Mouse (Mus musculus) macrophage (primary cell): ENCODE measurements around the gene Adpgk. TPM values are rescaled to one million over a fixed set of nuclear protein-coding genes. Genes with fewer than 3 reads are reported as not detected.

Source experiments
- H3K27ac ChIP-seq: fragments of 350-480 bp; formaldehyde crosslinking; 2 replicates; pipeline ENCODE4 v1.9.0; 2021
- H3K36me3 ChIP-seq: fragments of 350-480 bp; formaldehyde crosslinking; 2 replicates; pipeline ENCODE4 v1.9.0; 2021; ENCODE audit errors: inconsistent target
- H3K4me3 ChIP-seq: fragments of 350-480 bp; formaldehyde crosslinking; 2 replicates; pipeline ENCODE4 v1.9.0; 2021; ENCODE audit errors: inconsistent target
- H3K79me2 ChIP-seq: fragments of 350-480 bp; formaldehyde crosslinking; 2 replicates; pipeline ENCODE4 v1.9.0; 2021; ENCODE audit errors: inconsistent target
- WGBS: methylation state at CpG from one replicate; pipeline ENCODE4 v1.1.7; 2026; ENCODE audit warnings: inconsistent platforms; ENCODE audit not compliant: missing documents; 5-methylcytosine and 5-hydroxymethylcytosine counted together
- polyA plus RNA-seq: library from polyadenylated mRNA; stranded (reverse); fragments of 250-400 nt; gene quantifications from 3 replicates; pipeline ENCODE4 v1.2.4, GENCODE M21; 2018; ENCODE audit warnings: inconsistent platforms

Gene Adpgk
- polyA plus RNA-seq, 1 experiment from 2014 or later, result 18.2 TPM

GRCm38 (mm10) chr9:59278694-59279093 lies 12.7 kb upstream of the Adpgk start:
- H3K4me3 ChIP-seq, result no peak overlapping the region
- WGBS, result 91% methylated on average over 5 of the region's 5 CpGs
- no peaks in the 10 kb centered on the region for H3K79me2 ChIP-seq
- no peak overlapping the region for H3K27ac ChIP-seq
- no peaks in the 10 kb centered on the region for H3K36me3 ChIP-seq

- Histone ChIP-seq H3K79me2 (no peaks in the 10 kb centered on the region), H3K36me3 (no peaks in the 10 kb centered on the region), H3K27ac (no peak overlapping the region), H3K4me3 (no peak overlapping the region)
- 54% methylated on average over 3 of the region's 5 CpGs for WGBS
Observed at GRCm38 (mm10) chr9:59280888-59281287, 10.5 kb upstream of the Adpgk start.

GRCm38 (mm10) chr9:59281871-59282682 lies 9.3 kb upstream of the Adpgk start:
- Histone ChIP-seq H3K4me3 (no peak overlapping the region), H3K27ac (no peak overlapping the region), H3K79me2 (no peaks in the 10 kb centered on the region), H3K36me3 (no peaks in the 10 kb centered on the region)
- WGBS, result 22% methylated on average over 18 of the region's 27 CpGs

GRCm38 (mm10) chr9:59282683-59282986 lies 8.7 kb upstream of the Adpgk start:
- Histone ChIP-seq H3K36me3 (no peaks in the 10 kb centered on the region), H3K27ac (no peak overlapping the region), H3K4me3 (no peak overlapping the region), H3K79me2 (no peaks in the 10 kb centered on the region)
- 57% methylated on average over 7 of the region's 7 CpGs for whole genome bisulfite sequencing

GRCm38 (mm10) chr9:59285614-59286013 lies 5.7 kb upstream of the Adpgk start:
- WGBS, result 90% methylated on average over 6 of the region's 6 CpGs
- H3K4me3 ChIP-seq, result no peak overlapping the region
- H3K79me2 ChIP-seq, result no peaks in the 10 kb centered on the region
- H3K36me3 ChIP-seq, result no peaks in the 10 kb centered on the region
- no peak overlapping the region for H3K27ac ChIP-seq

- Histone ChIP-seq H3K4me3 (no peak overlapping the region), H3K79me2 (peaks cover 6% of the 10 kb centered on the region), H3K36me3 (no peaks in the 10 kb centered on the region), H3K27ac (no peak overlapping the region)
- WGBS, result 41% methylated on average over 5 of the region's 5 CpGs
Observed at GRCm38 (mm10) chr9:59288058-59288457, 3.3 kb upstream of the Adpgk start.

GRCm38 (mm10) chr9:59288685-59289410 lies 2.5 kb upstream of the Adpgk start:
- Histone ChIP-seq H3K36me3 (no peaks in the 10 kb centered on the region), H3K27ac (no peak overlapping the region)
- WGBS, result 78% methylated on average over 3 of the region's 3 CpGs

GRCm38 (mm10) chr9:59289529-59290115 lies 1.7 kb upstream of the Adpgk start:
- Histone ChIP-seq H3K4me3 (no peak overlapping the region), H3K79me2 (peaks cover 10% of the 10 kb centered on the region), H3K27ac (no peak overlapping the region), H3K36me3 (no peaks in the 10 kb centered on the region)
- WGBS, result 72% methylated on average over 6 of the region's 6 CpGs

More at GRCm38 (mm10) chr9:59288685-59289410, 2.5 kb upstream of the Adpgk start:
- Histone ChIP-seq H3K79me2 (peaks cover 10% of the 10 kb centered on the region), H3K4me3 (no peak overlapping the region)

- Histone ChIP-seq H3K4me3 (peak overlapping the region; percentile 69), H3K27ac (peak overlapping the region; percentile 40), H3K36me3 (no peaks in the 10 kb centered on the region), H3K79me2 (peaks cover 10% of the 10 kb centered on the region)
- WGBS, result under 1% methylated on average over 49 of the region's 50 CpGs
Observed at GRCm38 (mm10) chr9:59291688-59292492, 532 bp downstream of the Adpgk start.

- peaks cover 10% of the 10 kb centered on the region for H3K79me2 ChIP-seq
- no peaks in the 10 kb centered on the region for H3K36me3 ChIP-seq
- peak overlapping the region; percentile 69 for H3K4me3 ChIP-seq
- 40% methylated on average over 1 of the region's 3 CpGs for WGBS
- H3K27ac ChIP-seq, result peak overlapping the region; percentile 40
Observed at GRCm38 (mm10) chr9:59292493-59292875, 1.1 kb downstream of the Adpgk start.

GRCm38 (mm10) chr9:59296419-59296818 lies 5.1 kb downstream of the Adpgk start:
- Histone ChIP-seq H3K4me3 (no peak overlapping the region), H3K27ac (no peak overlapping the region), H3K36me3 (peaks cover 6% of the 10 kb centered on the region), H3K79me2 (peaks cover 10% of the 10 kb centered on the region)
- 90% methylated on average over 1 of the region's 2 CpGs for WGBS

GRCm38 (mm10) chr9:59307890-59308289 lies 16.5 kb downstream of the Adpgk start:
- Histone ChIP-seq H3K79me2 (no peaks in the 10 kb centered on the region), H3K36me3 (peaks cover 19% of the 10 kb centered on the region; the same call in 1 of the 2 replicates), H3K27ac (no peak overlapping the region), H3K4me3 (no peak overlapping the region)
- WGBS, result 88% methylated on average over 2 of the region's 2 CpGs

GRCm38 (mm10) chr9:59310582-59311283 lies 19.4 kb downstream of the Adpgk start:
- H3K4me3 ChIP-seq, result no peak overlapping the region
- H3K27ac ChIP-seq, result no peak overlapping the region
- 95% methylated on average over 8 of the region's 8 CpGs for WGBS
- H3K79me2 ChIP-seq, result no peaks in the 10 kb centered on the region
- peaks cover 32% of the 10 kb centered on the region; the same call in 1 of the 2 replicates for H3K36me3 ChIP-seq

GRCm38 (mm10) chr9:59311284-59311670 lies 19.9 kb downstream of the Adpgk start:
- Histone ChIP-seq H3K36me3 (peaks cover 32% of the 10 kb centered on the region; the same call in 1 of the 2 replicates), H3K4me3 (no peak overlapping the region), H3K79me2 (no peaks in the 10 kb centered on the region), H3K27ac (no peak overlapping the region)
- 85% methylated on average over 3 of the region's 3 CpGs for WGBS
